Mouse (Mus musculus): Measurements from ENCODE around the gene Cysltr1.

DNA sequence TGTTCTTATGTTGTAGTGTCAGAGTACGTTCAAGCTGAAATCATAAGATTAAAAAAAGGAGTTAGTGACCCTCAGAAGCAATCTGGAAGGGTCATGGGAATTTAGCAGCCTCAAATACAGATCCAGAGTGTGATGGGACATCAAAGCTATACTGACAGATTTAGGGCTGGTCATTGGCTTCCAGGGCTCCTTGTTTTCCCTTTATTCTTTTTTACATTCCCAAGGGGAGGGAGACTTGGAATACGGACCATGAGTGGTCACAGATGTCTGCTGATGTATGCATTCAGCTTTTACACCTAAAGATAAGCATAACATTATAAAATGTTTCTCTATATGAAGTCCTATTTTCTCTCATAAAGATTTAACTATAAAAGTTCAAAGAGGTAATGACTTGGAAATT, 21.3 kb downstream of the Cysltr1 start:
- TF ChIP-seq TCF12 (IDR thresholded peaks at IDR 0.05; ENCODE audit: insufficient read depth, poor library complexity, severe bottlenecking) (no peak), POLR2A (IDR thresholded peaks at IDR 0.05; ENCODE audit: insufficient read length, low read depth) (no peak)
